Mouse (Mus musculus) layer of hippocampus, adult 8-10 months (tissue): ENCODE measurements around the gene Sema5a. TPM values are rescaled to one million over a fixed set of nuclear protein-coding genes. Genes with fewer than 3 reads are reported as not detected.

ENCODE experiments used
- DNase-seq, 2 experiments: peaks; one replicate each; pipeline ENCODE4 v3.0.0; 2022; ENCODE audit warnings: low spot score in 2 of 2
- total RNA-seq, 4 experiments: library from RNA; stranded (reverse); gene quantifications; 2 replicates each; pipeline ENCODE4 v1.2.4; 2022

The Sema5a gene
- total RNA-seq, 4 experiments from 2014 or later: 61.4 to 71.1 (median 65.6) TPM

GRCm38 (mm10) chr15:32353513-32353912 lies 108.9 kb downstream of the Sema5a start:
- no peak for DNase-seq

GRCm38 (mm10) chr15:32356805-32357204 lies 112.2 kb downstream of the Sema5a start:
- DNase-seq: no peak

- no peak for DNase-seq
These were observed 123.2 kb downstream of the Sema5a start for GRCm38 (mm10) chr15:32367841-32368240.

- DNase-seq: no peak
These were observed 126.3 kb downstream of the Sema5a start for GRCm38 (mm10) chr15:32370914-32371313.

GRCm38 (mm10) chr15:32371385-32371784 lies 126.8 kb downstream of the Sema5a start:
- no peak for DNase-seq

GRCm38 (mm10) chr15:32376326-32376725 lies 131.7 kb downstream of the Sema5a start:
- DNase-seq: no peak

GRCm38 (mm10) chr15:32377781-32378180 lies 133.2 kb downstream of the Sema5a start:
- DNase-seq: no peak

GRCm38 (mm10) chr15:32380311-32380710 lies 135.7 kb downstream of the Sema5a start:
- no peak for DNase-seq

GRCm38 (mm10) chr15:32382930-32383481 lies 138.4 kb downstream of the Sema5a start:
- no peak for DNase-seq

- no peak for DNase-seq
These were observed 151.8 kb downstream of the Sema5a start for GRCm38 (mm10) chr15:32396241-32396890.

GRCm38 (mm10) chr15:32397064-32397463 lies 152.5 kb downstream of the Sema5a start:
- no peak for DNase-seq

- no peak for DNase-seq
These were observed 154.1 kb downstream of the Sema5a start for GRCm38 (mm10) chr15:32398721-32399120.

- no peak for DNase-seq
These were observed 157.4 kb downstream of the Sema5a start for GRCm38 (mm10) chr15:32401909-32402527.

- no peak for DNase-seq
These were observed 158.7 kb downstream of the Sema5a start for GRCm38 (mm10) chr15:32403321-32403720.

- no peak for DNase-seq
These were observed 161.8 kb downstream of the Sema5a start for GRCm38 (mm10) chr15:32406436-32406835.

- no peak for DNase-seq
These were observed 163.2 kb downstream of the Sema5a start for GRCm38 (mm10) chr15:32407766-32408165.

GRCm38 (mm10) chr15:32416291-32416690 lies 171.7 kb downstream of the Sema5a start:
- DNase-seq: no peak

GRCm38 (mm10) chr15:32422631-32423030 lies 178.0 kb downstream of the Sema5a start:
- DNase-seq: no peak

GRCm38 (mm10) chr15:32423061-32423460 lies 178.5 kb downstream of the Sema5a start:
- DNase-seq: no peak

GRCm38 (mm10) chr15:32427188-32427924 lies 182.7 kb downstream of the Sema5a start:
- no peak for DNase-seq

- DNase-seq: peak; percentile 4 to 9
These were observed 188.6 kb downstream of the Sema5a start for GRCm38 (mm10) chr15:32432927-32433832.
